Mouse (Mus musculus): ENCODE results near the gene Tm4sf4. TPM values are rescaled to one million over a fixed set of nuclear protein-coding genes. Genes with fewer than 3 reads are reported as not detected.

Tm4sf4 gene
- polyA plus RNA-seq, 1 experiment from 2014 or later: 1.5 TPM

GRCm38 (mm10) chr3:57445706-57446105 is 20.6 kb downstream of the Tm4sf4 start:
- H3K27ac ChIP-seq: no peak overlapping the region
- no peaks in the 10 kb centered on the region for H3K4me1 ChIP-seq
- whole genome bisulfite sequencing: 57% methylated on average over 3 of the region's 3 CpGs
- no peak overlapping the region for H3K4me3 ChIP-seq
- no peaks in the 10 kb centered on the region for H3K27me3 ChIP-seq (ENCODE audit: insufficient read depth, poor library complexity, severe bottlenecking)
- no peak for DNase-seq (ENCODE audit: low spot score)
- H3K36me3 ChIP-seq: no peaks in the 10 kb centered on the region
- H3K9me3 ChIP-seq: no peaks in the 10 kb centered on the region

GRCm38 (mm10) chr3:57447889-57448288 is 22.8 kb downstream of the Tm4sf4 start:
- WGBS: 23% methylated on average over 1 of the region's 1 CpGs
- Histone ChIP-seq H3K4me1 (no peaks in the 10 kb centered on the region), H3K9me3 (no peaks in the 10 kb centered on the region), H3K27ac (no peak overlapping the region), H3K36me3 (no peaks in the 10 kb centered on the region), H3K27me3 (ENCODE audit: insufficient read depth, poor library complexity, severe bottlenecking) (no peaks in the 10 kb centered on the region), H3K4me3 (no peak overlapping the region)
- no peak for DNase-seq (ENCODE audit: low spot score)

GRCm38 (mm10) chr3:57448445-57448844 is 23.3 kb downstream of the Tm4sf4 start:
- Histone ChIP-seq H3K4me3 (no peak overlapping the region), H3K9me3 (no peaks in the 10 kb centered on the region), H3K4me1 (no peaks in the 10 kb centered on the region), H3K27me3 (ENCODE audit: insufficient read depth, poor library complexity, severe bottlenecking) (no peaks in the 10 kb centered on the region), H3K36me3 (no peaks in the 10 kb centered on the region), H3K27ac (no peak overlapping the region)
- no peak for DNase-seq (ENCODE audit: low spot score)
- 31% methylated on average over 5 of the region's 5 CpGs for WGBS

- H3K27me3 ChIP-seq (ENCODE audit: insufficient read depth, poor library complexity, severe bottlenecking): no peaks in the 10 kb centered on the region
- H3K9me3 ChIP-seq: no peaks in the 10 kb centered on the region
- no peak overlapping the region for H3K27ac ChIP-seq
- H3K4me3 ChIP-seq: no peak overlapping the region
- 61% methylated on average over 11 of the region's 11 CpGs for WGBS
- DNase-seq (ENCODE audit: low spot score): peak; percentile 65
- peaks cover 3% of the 10 kb centered on the region; the same call in 1 of the 2 replicates for H3K4me1 ChIP-seq
- peaks cover 16% of the 10 kb centered on the region; the same call in 1 of the 2 replicates for H3K36me3 ChIP-seq
Observed at GRCm38 (mm10) chr3:57458652-57459051, 33.5 kb downstream of the Tm4sf4 start.

GRCm38 (mm10) chr3:57463302-57463701 is 38.2 kb downstream of the Tm4sf4 start:
- Histone ChIP-seq H3K4me1 (peaks cover 3% of the 10 kb centered on the region; the same call in 1 of the 2 replicates), H3K27me3 (ENCODE audit: insufficient read depth, poor library complexity, severe bottlenecking) (no peaks in the 10 kb centered on the region), H3K4me3 (no peak overlapping the region)

GRCm38 (mm10) chr3:57466289-57466688 is 41.2 kb downstream of the Tm4sf4 start:
- peaks cover 6% of the 10 kb centered on the region; the same call in 1 of the 2 replicates for H3K36me3 ChIP-seq
- H3K9me3 ChIP-seq: no peaks in the 10 kb centered on the region
- peaks cover 11% of the 10 kb centered on the region for H3K4me1 ChIP-seq
- DNase-seq (ENCODE audit: low spot score): no peak
- no peaks in the 10 kb centered on the region for H3K27me3 ChIP-seq (ENCODE audit: insufficient read depth, poor library complexity, severe bottlenecking)
- 52% methylated on average over 3 of the region's 3 CpGs for WGBS
- H3K4me3 ChIP-seq: no peak overlapping the region
- no peak overlapping the region for H3K27ac ChIP-seq

More at GRCm38 (mm10) chr3:57463302-57463701, 38.2 kb downstream of the Tm4sf4 start:
- peaks cover 16% of the 10 kb centered on the region; the same call in 1 of the 2 replicates for H3K36me3 ChIP-seq
- no peak for DNase-seq (ENCODE audit: low spot score)
- H3K27ac ChIP-seq: no peak overlapping the region
- no peaks in the 10 kb centered on the region for H3K9me3 ChIP-seq
- WGBS: 74% methylated on average over 4 of the region's 4 CpGs

DNA sequence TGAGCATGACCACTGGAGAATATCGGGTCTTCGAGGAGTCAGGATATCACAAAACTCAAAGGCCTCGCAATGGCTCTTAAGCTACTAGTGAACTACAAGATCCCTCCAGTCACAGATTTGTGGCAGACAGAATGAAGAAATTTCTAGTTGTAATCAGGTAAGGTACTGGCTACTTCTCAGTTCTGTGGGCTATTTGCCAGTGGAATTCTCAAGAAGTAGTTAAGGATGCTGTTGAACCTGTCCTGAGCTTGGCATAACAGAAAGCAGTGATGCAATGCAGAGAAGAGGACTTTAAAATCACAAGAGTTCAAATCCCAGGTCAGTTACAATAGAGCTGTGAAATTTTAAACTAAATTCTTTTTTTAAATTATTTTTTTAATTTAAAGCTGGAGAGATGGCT is 44.2 kb downstream of the Tm4sf4 start:
- peaks cover 25% of the 10 kb centered on the region for H3K4me1 ChIP-seq
- 88% methylated on average over 3 of the region's 3 CpGs for WGBS
- H3K4me3 ChIP-seq: no peak overlapping the region
- no peak for DNase-seq (ENCODE audit: low spot score)
- no peaks in the 10 kb centered on the region for H3K27me3 ChIP-seq (ENCODE audit: insufficient read depth, poor library complexity, severe bottlenecking)
- H3K36me3 ChIP-seq: no peaks in the 10 kb centered on the region
- no peaks in the 10 kb centered on the region for H3K9me3 ChIP-seq
- H3K27ac ChIP-seq: no peak overlapping the region

- H3K27ac ChIP-seq: peak overlapping the region; percentile 88
- no peaks in the 10 kb centered on the region for H3K9me3 ChIP-seq
- 32% methylated on average over 5 of the region's 5 CpGs for WGBS
- no peak overlapping the region for H3K4me3 ChIP-seq
- no peak for DNase-seq (ENCODE audit: low spot score)
- no peaks in the 10 kb centered on the region for H3K27me3 ChIP-seq (ENCODE audit: insufficient read depth, poor library complexity, severe bottlenecking)
- H3K36me3 ChIP-seq: no peaks in the 10 kb centered on the region
- H3K4me1 ChIP-seq: peaks cover 25% of the 10 kb centered on the region
Observed at GRCm38 (mm10) chr3:57470326-57470725, 45.2 kb downstream of the Tm4sf4 start.

- no peaks in the 10 kb centered on the region for H3K27me3 ChIP-seq (ENCODE audit: insufficient read depth, poor library complexity, severe bottlenecking)
- no peaks in the 10 kb centered on the region for H3K9me3 ChIP-seq
- peaks cover 25% of the 10 kb centered on the region for H3K4me1 ChIP-seq
- no peaks in the 10 kb centered on the region for H3K36me3 ChIP-seq
- DNase-seq (ENCODE audit: low spot score): no peak
- 8% methylated on average over 15 of the region's 15 CpGs for WGBS
- peak overlapping the region; percentile 45 for H3K4me3 ChIP-seq
- peak overlapping the region; percentile 88 for H3K27ac ChIP-seq
Observed at GRCm38 (mm10) chr3:57470981-57471601, 46.0 kb downstream of the Tm4sf4 start.

- 43% methylated on average over 4 of the region's 4 CpGs for WGBS
- Histone ChIP-seq H3K27me3 (ENCODE audit: insufficient read depth, poor library complexity, severe bottlenecking) (no peaks in the 10 kb centered on the region), H3K36me3 (peaks cover 12% of the 10 kb centered on the region; the same call in 1 of the 2 replicates), H3K9me3 (no peaks in the 10 kb centered on the region), H3K4me3 (no peak overlapping the region), H3K4me1 (peaks cover 25% of the 10 kb centered on the region), H3K27ac (peak overlapping the region; percentile 42; the same call in 1 of the 2 replicates)
- DNase-seq (ENCODE audit: low spot score): no peak
Observed at GRCm38 (mm10) chr3:57472407-57472806, 47.3 kb downstream of the Tm4sf4 start.

- Histone ChIP-seq H3K36me3 (peaks cover 12% of the 10 kb centered on the region; the same call in 1 of the 2 replicates), H3K9me3 (no peaks in the 10 kb centered on the region), H3K4me3 (no peak overlapping the region), H3K27me3 (ENCODE audit: insufficient read depth, poor library complexity, severe bottlenecking) (no peaks in the 10 kb centered on the region), H3K4me1 (peaks cover 25% of the 10 kb centered on the region), H3K27ac (no peak overlapping the region)
- 89% methylated on average over 8 of the region's 8 CpGs for WGBS
- no peak for DNase-seq (ENCODE audit: low spot score)
Observed at GRCm38 (mm10) chr3:57474421-57474820, 49.3 kb downstream of the Tm4sf4 start.

GRCm38 (mm10) chr3:57480640-57481039 is 55.5 kb downstream of the Tm4sf4 start:
- H3K4me3 ChIP-seq: no peak overlapping the region

DNA sequence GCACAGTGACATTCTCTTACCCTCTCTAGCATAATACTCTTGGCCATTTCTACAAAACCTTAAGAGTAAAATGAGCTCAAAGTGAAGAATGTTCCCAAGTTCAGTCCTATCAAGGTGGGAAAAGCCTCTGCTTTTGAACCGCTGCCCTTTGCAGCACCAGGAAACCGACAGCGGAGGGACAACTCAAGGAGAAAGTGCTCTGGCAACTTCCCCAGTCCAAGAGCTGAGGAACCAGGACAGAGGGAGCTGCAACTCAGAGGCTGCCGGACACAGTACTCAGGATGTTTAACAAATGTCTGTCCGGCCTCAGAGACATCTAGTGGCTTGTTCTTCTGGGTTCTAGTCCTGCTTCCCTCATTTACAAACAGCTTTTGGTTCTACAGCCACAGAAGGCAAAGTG is 56.9 kb downstream of the Tm4sf4 start:
- no peak overlapping the region for H3K27ac ChIP-seq
- no peak for DNase-seq (ENCODE audit: low spot score)
- H3K4me3 ChIP-seq: no peak overlapping the region
- WGBS: 73% methylated on average over 5 of the region's 5 CpGs
- H3K36me3 ChIP-seq: peaks cover 5% of the 10 kb centered on the region; the same call in 1 of the 2 replicates
- H3K27me3 ChIP-seq (ENCODE audit: insufficient read depth, poor library complexity, severe bottlenecking): no peaks in the 10 kb centered on the region
- no peaks in the 10 kb centered on the region for H3K9me3 ChIP-seq
- peaks cover 8% of the 10 kb centered on the region; the same call in 1 of the 2 replicates for H3K4me1 ChIP-seq

More at GRCm38 (mm10) chr3:57480640-57481039, 55.5 kb downstream of the Tm4sf4 start:
- H3K27me3 ChIP-seq (ENCODE audit: insufficient read depth, poor library complexity, severe bottlenecking): no peaks in the 10 kb centered on the region
- peaks cover 12% of the 10 kb centered on the region; the same call in 1 of the 2 replicates for H3K36me3 ChIP-seq
- no peak overlapping the region for H3K27ac ChIP-seq
- no peaks in the 10 kb centered on the region for H3K4me1 ChIP-seq
- no peak for DNase-seq (ENCODE audit: low spot score)
- H3K9me3 ChIP-seq: no peaks in the 10 kb centered on the region
- WGBS: 77% methylated on average over 4 of the region's 4 CpGs
